Comparison of ENCODE assay signal across 11 mouse cellular contexts in the genomic region with DNA sequence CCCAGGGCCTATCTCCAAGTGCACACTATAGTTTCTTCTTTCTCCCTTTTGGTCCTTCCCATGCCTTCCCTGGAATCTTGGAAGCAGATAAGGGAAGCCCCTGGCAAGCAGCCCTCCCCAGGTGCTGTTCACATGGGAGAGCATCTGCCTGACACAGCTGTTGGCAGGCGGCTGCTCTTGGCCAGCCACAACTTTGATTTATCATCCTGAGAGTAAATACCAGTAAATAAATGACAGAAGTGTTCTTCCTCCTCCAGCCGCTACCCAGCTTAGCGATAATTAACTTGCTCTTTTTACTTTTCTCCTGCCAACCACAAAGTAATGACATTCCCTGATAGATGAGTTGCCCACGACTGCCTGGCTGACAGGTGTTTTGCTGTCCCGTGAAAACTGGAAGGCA.
DNase-seq lines count a peak whose midpoint lies in the region; ATAC-seq and TF ChIP-seq lines count a peak whose summit lies in the region.
"Had no signal": no experiment of that assay in that cellular context is flagged by ENCODE, and none has a peak within 500 bp of the region (broad histone marks: within the 10 kb centered on the region; RNA-seq: fewer than 3 reads in every experiment).

No protein-coding gene starts in this region.

- peak overlapping the region; percentile 36; the same call in 1 of the 2 replicates for H3K27ac ChIP-seq in lung, embryonic 14.5 days (ENCODE audit: low read depth)
- no peak overlapping the region for H3K27ac ChIP-seq in kidney, embryonic 15.5 days
- no peak overlapping the region for H3K27ac ChIP-seq in neural tube, embryonic 14.5 days (ENCODE audit: low read depth, low read length)
- no peak overlapping the region for H3K27ac ChIP-seq in midbrain, embryonic 13.5 days
- H3K27ac ChIP-seq: forebrain, embryonic 12.5 days; heart, adult 2 months; liver, embryonic 13.5 days had no signal

- H3K9me3 ChIP-seq in lung, embryonic 14.5 days (ENCODE audit: low read depth, low read length): peaks cover 4% of the 10 kb centered on the region; the same call in 1 of the 2 replicates
- peaks cover 10% of the 10 kb centered on the region for H3K9me3 ChIP-seq in kidney, embryonic 15.5 days (replicated peaks)
- H3K9me3 ChIP-seq in neural tube, embryonic 14.5 days (ENCODE audit: control insufficient read depth, low read length): no peaks in the 10 kb centered on the region
- no peaks in the 10 kb centered on the region for H3K9me3 ChIP-seq in midbrain, embryonic 13.5 days
- H3K9me3 ChIP-seq: liver, embryonic 13.5 days had no signal

- peak; percentile 21 for DNase-seq in adrenal gland, postnatal 10 days
- no peak for DNase-seq in adrenal gland, postnatal 4 days (ENCODE audit: low spot score in 2 of 2)
- DNase-seq in lung, embryonic 14.5 days: peak; percentile 70
- DNase-seq in lung, adult 2 months: no peak
- DNase-seq: liver, embryonic 13.5 days had no signal

- H3K4me2 ChIP-seq in lung, embryonic 14.5 days: no peak overlapping the region
- H3K4me2 ChIP-seq in kidney, embryonic 15.5 days: no peak overlapping the region
- H3K4me2 ChIP-seq in neural tube, embryonic 14.5 days (ENCODE audit: low read depth, low read length): no peak overlapping the region
- no peak overlapping the region for H3K4me2 ChIP-seq in midbrain, embryonic 13.5 days (replicated peaks)
- H3K4me2 ChIP-seq: forebrain, embryonic 12.5 days; liver, embryonic 13.5 days had no signal

- TF ChIP-seq POLR2A in lung, adult 2 months (IDR thresholded peaks at IDR 0.05; ENCODE audit: borderline replicate concordance, extremely low read depth, low read depth, low read length): no peak

- ATAC-seq in lung, embryonic 14.5 days (ENCODE audit: insufficient read depth): peak; percentile 65
- peak; percentile 77 for ATAC-seq in kidney, embryonic 15.5 days (replicated peaks; ENCODE audit: low FRiP score)
- peak; percentile 39; the same call in 1 of the 2 replicates for ATAC-seq in neural tube, embryonic 14.5 days (ENCODE audit: low read depth)
- ATAC-seq in megakaryocyte, adult 5-6 weeks (ENCODE audit: poor library complexity, severe bottlenecking): no peak
- no peak for ATAC-seq in midbrain, embryonic 13.5 days

- WGBS in lung, embryonic 14.5 days: 13% methylated on average over 5 of the region's 5 CpGs
- 23% methylated on average over 5 of the region's 5 CpGs for WGBS in lung, adult 2 months
- 18% methylated on average over 5 of the region's 5 CpGs for WGBS in kidney, embryonic 15.5 days
- 24% methylated on average over 5 of the region's 5 CpGs for WGBS in neural tube, embryonic 14.5 days
- WGBS in midbrain, embryonic 13.5 days: 86% methylated on average over 5 of the region's 5 CpGs

- H3K4me1 ChIP-seq in lung, embryonic 14.5 days (ENCODE audit: insufficient read depth): 0 out of 2 replicates have a peak, but pooled peaks cover 7% of the 10 kb centered on the region
- no peaks in the 10 kb centered on the region for H3K4me1 ChIP-seq in lung, adult 2 months (ENCODE audit: control insufficient read depth, insufficient read depth, low read length)
- H3K4me1 ChIP-seq in kidney, embryonic 15.5 days: peaks cover 16% of the 10 kb centered on the region
- H3K4me1 ChIP-seq in neural tube, embryonic 14.5 days (ENCODE audit: control insufficient read depth, insufficient read depth, low read length): 0 out of 2 replicates have a peak, but pooled peaks cover 3% of the 10 kb centered on the region
- peaks cover under 1% of the 10 kb centered on the region; the same call in 1 of the 2 replicates for H3K4me1 ChIP-seq in midbrain, embryonic 13.5 days (replicated peaks)
- H3K4me1 ChIP-seq: forebrain, embryonic 12.5 days; liver, embryonic 13.5 days had no signal

- H3K9ac ChIP-seq in lung, embryonic 14.5 days: no peak overlapping the region
- no peak overlapping the region for H3K9ac ChIP-seq in kidney, embryonic 15.5 days
- no peak overlapping the region for H3K9ac ChIP-seq in neural tube, embryonic 14.5 days (replicated peaks; ENCODE audit: low read depth, low read length)
- H3K9ac ChIP-seq in midbrain, embryonic 13.5 days (replicated peaks): no peak overlapping the region
- H3K9ac ChIP-seq: forebrain, embryonic 12.5 days; liver, embryonic 13.5 days had no signal

- no peak for TF ChIP-seq CTCF in lung, embryonic 14.5 days (IDR thresholded peaks at IDR 0.05; ENCODE audit: low read depth)
- no peak for TF ChIP-seq CTCF in lung, adult 2 months (IDR thresholded peaks at IDR 0.05; ENCODE audit: insufficient read depth, low read length)

- no peak overlapping the region for H3K4me3 ChIP-seq in lung, embryonic 14.5 days (ENCODE audit: low read depth, low read length)
- H3K4me3 ChIP-seq in lung, adult 2 months (replicated peaks; ENCODE audit: extremely low read depth, low read depth, low read length): no peak overlapping the region
- H3K4me3 ChIP-seq in kidney, embryonic 15.5 days (replicated peaks): no peak overlapping the region
- H3K4me3 ChIP-seq in neural tube, embryonic 14.5 days (ENCODE audit: low read depth, low read length): no peak overlapping the region
- H3K4me3 ChIP-seq in midbrain, embryonic 13.5 days (replicated peaks): no peak overlapping the region
- H3K4me3 ChIP-seq: forebrain, embryonic 12.5 days; heart, adult 2 months; liver, embryonic 13.5 days had no signal

- H3K27me3 ChIP-seq in lung, embryonic 14.5 days (ENCODE audit: insufficient read depth, low read length): no peaks in the 10 kb centered on the region
- peaks cover 9% of the 10 kb centered on the region; the same call in 1 of the 2 replicates for H3K27me3 ChIP-seq in kidney, embryonic 15.5 days
- no peaks in the 10 kb centered on the region for H3K27me3 ChIP-seq in neural tube, embryonic 14.5 days (ENCODE audit: control insufficient read depth, insufficient read depth, low read length)
- peaks cover 38% of the 10 kb centered on the region for H3K27me3 ChIP-seq in midbrain, embryonic 13.5 days
- H3K27me3 ChIP-seq: forebrain, embryonic 12.5 days; liver, embryonic 13.5 days had no signal

- no peaks in the 10 kb centered on the region for H3K36me3 ChIP-seq in lung, embryonic 14.5 days (ENCODE audit: insufficient read depth)
- H3K36me3 ChIP-seq in kidney, embryonic 15.5 days: no peaks in the 10 kb centered on the region
- no peaks in the 10 kb centered on the region for H3K36me3 ChIP-seq in neural tube, embryonic 14.5 days (ENCODE audit: control insufficient read depth, insufficient read depth, low read length)
- H3K36me3 ChIP-seq in midbrain, embryonic 13.5 days: no peaks in the 10 kb centered on the region
- H3K36me3 ChIP-seq: forebrain, embryonic 12.5 days; liver, embryonic 13.5 days had no signal

Comparison
In these comparisons a context has a peak if more than half of its experiments do, and no peak if none do; other contexts are left out.
1. DNase-seq: peak in adrenal gland, postnatal 10 days (single experiment) and lung, embryonic 14.5 days (single experiment); none in adrenal gland, postnatal 4 days (0 of 2) and lung, adult 2 months (single experiment).
2. ATAC-seq: peak in lung, embryonic 14.5 days (single experiment), kidney, embryonic 15.5 days (single experiment) and neural tube, embryonic 14.5 days (single experiment); none in megakaryocyte, adult 5-6 weeks (single experiment) and midbrain, embryonic 13.5 days (single experiment).